Mouse (Mus musculus) 416B (cell line): ENCODE measurements around the gene Tubgcp4.

Source experiments
- DNase-seq: peaks from one replicate; pipeline ENCODE4 v3.0.0; 2011; ENCODE audit warnings: low read depth

Tubgcp4 gene

GRCm38 (mm10) chr2:121204276-121204675, 33.8 kb downstream of the Tubgcp4 start:
- DNase-seq: no peak

GRCm38 (mm10) chr2:121206541-121206940, 36.1 kb downstream of the Tubgcp4 start:
- DNase-seq: no peak

- DNase-seq: no peak
Observed at GRCm38 (mm10) chr2:121214491-121214890, 44.0 kb downstream of the Tubgcp4 start.

DNA sequence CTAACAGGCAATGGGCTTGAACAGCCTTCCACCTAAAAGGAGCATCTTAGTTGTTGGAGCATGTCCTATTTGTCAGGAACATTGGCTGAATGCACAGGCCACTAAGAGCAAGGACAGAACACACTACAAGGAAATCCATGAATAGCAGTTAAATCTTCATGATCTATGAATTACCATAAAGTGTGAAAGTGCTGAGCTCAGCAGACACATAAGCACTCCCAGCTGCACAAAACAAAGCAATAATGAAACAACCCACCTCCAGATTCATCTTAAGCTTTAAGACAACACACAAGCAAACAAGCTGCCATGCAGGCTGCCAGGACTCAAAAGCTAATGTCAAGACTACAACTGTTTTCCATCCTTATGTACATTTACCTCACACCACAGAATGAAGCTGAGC, 48.7 kb downstream of the Tubgcp4 start:
- DNase-seq: no peak

DNA sequence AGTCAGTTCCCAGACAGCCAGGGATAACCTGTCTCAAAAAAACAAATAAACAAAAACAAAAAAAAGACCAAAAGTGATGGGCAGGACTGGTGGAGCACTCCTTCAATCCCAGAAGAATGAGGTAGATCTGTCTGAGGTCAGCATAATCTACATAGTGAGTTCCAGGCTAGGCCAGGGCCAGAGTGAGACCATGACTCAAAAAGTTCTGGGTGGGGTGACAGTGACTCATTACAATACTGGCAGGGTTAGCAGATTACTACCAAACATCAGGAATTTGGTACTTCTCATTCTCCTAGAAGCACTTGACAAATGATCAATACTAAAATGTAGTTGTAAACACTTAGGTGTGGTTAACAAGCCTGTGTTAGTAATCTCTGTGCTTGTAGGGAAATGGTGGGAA, 49.5 kb downstream of the Tubgcp4 start:
- no peak for DNase-seq

GRCm38 (mm10) chr2:121223010-121223409, 52.6 kb downstream of the Tubgcp4 start:
- DNase-seq: peak; percentile 14

DNA sequence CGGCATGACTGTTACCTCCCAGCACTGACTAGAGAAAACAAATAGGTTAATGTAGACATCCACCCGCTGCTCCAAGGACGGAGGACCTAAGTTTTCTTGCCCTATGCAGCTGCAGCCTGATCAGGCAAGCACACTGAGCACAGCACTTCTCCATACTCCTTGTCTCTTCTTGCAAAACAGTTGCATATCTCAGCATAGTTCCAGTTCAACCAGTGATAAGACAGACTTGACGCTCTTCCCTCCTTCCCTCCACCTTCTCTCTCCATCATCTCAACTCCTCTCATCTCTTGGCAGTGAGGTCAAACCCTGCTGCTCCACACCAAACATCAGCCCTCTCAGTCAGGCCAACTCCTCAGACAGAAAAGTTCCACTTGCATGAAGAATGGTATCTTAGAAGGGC, 57.7 kb downstream of the Tubgcp4 start:
- no peak for DNase-seq

- no peak for DNase-seq
Observed at GRCm38 (mm10) chr2:121235460-121236072, 65.1 kb downstream of the Tubgcp4 start.

- DNase-seq: no peak
Observed at GRCm38 (mm10) chr2:121239426-121239825, 69.0 kb downstream of the Tubgcp4 start.

DNA sequence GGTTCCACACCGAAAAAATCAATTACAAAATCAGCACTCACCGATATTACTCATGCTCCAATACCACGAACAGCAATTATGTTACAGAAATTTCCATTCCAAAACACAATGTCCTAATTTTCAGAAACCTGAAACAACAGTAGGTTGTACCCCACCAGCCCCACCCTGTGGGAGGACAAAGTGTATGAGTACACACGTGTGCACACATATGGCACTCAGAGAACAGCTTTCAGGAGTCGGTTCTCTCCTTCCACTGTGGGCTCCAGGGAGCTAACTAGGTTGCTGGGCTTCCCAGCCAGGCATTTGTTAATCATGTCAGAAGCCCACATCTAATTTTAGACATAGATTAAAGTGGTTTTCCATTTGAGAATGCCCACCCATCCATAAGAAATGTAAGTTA, 73.6 kb downstream of the Tubgcp4 start:
- DNase-seq: no peak
